Mouse (Mus musculus) liver, adult 2 months (tissue): Measurements from ENCODE around the gene Apba3. TPM values are rescaled to one million over a fixed set of nuclear protein-coding genes. Genes with fewer than 3 reads are reported as not detected.

Source experiments
- DNase-seq: peaks from one replicate; pipeline ENCODE4 v3.0.0-alpha.2; 2011; ENCODE audit warnings: low read depth, low spot score; ENCODE audit errors: extremely low read depth
- H3K27ac ChIP-seq: fragments of 200-500 bp; replicated peaks from 2 replicates; pipeline ENCODE4 v1.5.1; 2012; ENCODE audit warnings: low read depth, mild to moderate bottlenecking, control low read depth, inconsistent platforms, low read length; ENCODE audit not compliant: insufficient read depth
- H3K27me3 ChIP-seq: fragments of 200-500 bp; 2 replicates; pipeline ENCODE4 v1.6.1; 2012; ENCODE audit warnings: mild to moderate bottlenecking, moderate library complexity, low read length, inconsistent platforms; ENCODE audit not compliant: control insufficient read depth, insufficient read depth
- H3K36me3 ChIP-seq: fragments of 200-500 bp; 2 replicates; pipeline ENCODE4 v1.6.1; 2012; ENCODE audit warnings: low read length, inconsistent platforms; ENCODE audit not compliant: control insufficient read depth, insufficient read depth
- H3K4me1 ChIP-seq: fragments of 200-500 bp; 2 replicates; pipeline ENCODE4 v1.6.1; 2011; ENCODE audit warnings: low read length; ENCODE audit not compliant: control insufficient read depth, insufficient read depth
- H3K4me3 ChIP-seq: fragments of 200-500 bp; 2 replicates; pipeline ENCODE4 v1.5.1; 2011; ENCODE audit warnings: low read depth, mild to moderate bottlenecking, control low read depth, low read length, moderate library complexity; ENCODE audit not compliant: insufficient read depth
- H3K79me2 ChIP-seq: fragments of 200-500 bp; 2 replicates; pipeline ENCODE4 v1.6.1; 2012; ENCODE audit warnings: inconsistent platforms, mild to moderate bottlenecking, low read length, moderate library complexity; ENCODE audit not compliant: control insufficient read depth, insufficient read depth
- H3K9ac ChIP-seq: fragments of 200-500 bp; 2 replicates; pipeline ENCODE4 v1.6.1; 2012; ENCODE audit warnings: low read depth, mild to moderate bottlenecking, control low read depth, inconsistent platforms, low read length
- CTCF ChIP-seq: fragments of 200-500 bp; IDR thresholded peaks from 2 replicates; pipeline ENCODE4 v1.5.1; 2011; ENCODE audit warnings: low read depth, low read length, control low read depth
- POLR2A ChIP-seq: fragments of 200-500 bp; IDR thresholded peaks from 2 replicates; pipeline ENCODE4 v1.6.1; 2011; ENCODE audit warnings: low read length, control low read depth; ENCODE audit not compliant: insufficient read depth; ENCODE audit errors: extremely low read depth
- WGBS: fragments of 180-500 bp; shearing (Covaris S2); methylation state at CpG from one replicate; pipeline ENCODE4 v1.1.7; 2018; 5-methylcytosine and 5-hydroxymethylcytosine counted together
- polyA plus RNA-seq: library from polyadenylated mRNA; depleted of rRNA; stranded (reverse); fragments of >200 nt; gene quantifications from 2 replicates; pipeline ENCODE4 v1.2.3, GENCODE M21; 2012; rRNA removed
- total RNA-seq: library from RNA; depleted of rRNA; stranded (reverse); fragments of >200 nt; gene quantifications from 2 replicates; pipeline ENCODE4 v1.2.3, GENCODE M21; 2014; rRNA removed

The Apba3 gene
- total and polyA plus RNA-seq, 2 experiments = 30.5 to 143 TPM

DNA sequence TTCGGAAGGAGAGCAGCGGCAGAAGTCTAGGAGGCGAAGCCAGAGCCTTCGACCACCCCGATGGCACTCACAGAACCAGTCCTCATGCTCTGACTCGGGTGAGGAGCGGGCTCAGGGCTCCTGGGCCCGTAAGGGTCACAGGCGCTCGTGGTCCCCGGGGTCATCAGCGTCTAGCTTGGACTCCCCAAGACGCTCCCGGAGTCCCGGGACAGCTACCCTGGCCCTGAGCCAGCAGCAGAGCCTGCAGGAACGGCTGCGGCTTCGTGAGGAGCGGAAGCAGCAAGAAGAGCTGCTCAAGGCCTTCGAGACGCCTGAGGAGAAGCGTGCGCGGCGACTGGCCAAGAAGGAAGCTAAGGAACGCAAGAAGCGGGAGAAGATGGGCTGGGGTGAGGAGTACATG is 55.7 kb downstream of the Apba3 start:
- Histone ChIP-seq H3K27ac (no peak overlapping the region), H3K4me3 (no peak overlapping the region), H3K9ac (no peak overlapping the region), H3K36me3 (peaks cover 7% of the 10 kb centered on the region), H3K79me2 (peaks cover 9% of the 10 kb centered on the region; the same call in 1 of the 2 replicates), H3K4me1 (peaks cover 18% of the 10 kb centered on the region), H3K27me3 (no peaks in the 10 kb centered on the region)
- TF ChIP-seq POLR2A (no peak), CTCF (no peak)
- 94% methylated on average over 27 of the region's 27 CpGs for WGBS
- DNase-seq = no peak

Other genes with a start within 250 kb of the Apba3 start
Only the 30 nearest of the 33 such genes appear.
- 43.9 and 53.8 TPM in 2 replicates for gene Sgta, start 206.8 kb upstream of the Apba3 start, total RNA-seq
- 136 and 146 TPM in 2 replicates for gene Sgta, start 206.8 kb upstream of the Apba3 start, polyA plus RNA-seq
- 7.4 and 9.3 TPM in 2 replicates for gene Thop1, start 196.9 kb upstream of the Apba3 start, total RNA-seq
- gene Thop1, start 196.9 kb upstream of the Apba3 start, polyA plus RNA-seq = 12.0 and 13.1 TPM in 2 replicates
- 190 and 205 TPM in 2 replicates for gene Creb3l3, start 168.1 kb upstream of the Apba3 start, total RNA-seq
- gene Creb3l3, start 168.1 kb upstream of the Apba3 start, polyA plus RNA-seq = 287 and 308 TPM in 2 replicates
- 46.6 and 61.1 TPM in 2 replicates for gene Map2k2, start 161.0 kb upstream of the Apba3 start, total RNA-seq
- 192 and 231 TPM in 2 replicates for gene Map2k2, start 161.0 kb upstream of the Apba3 start, polyA plus RNA-seq
- gene Zbtb7a, start 131.7 kb upstream of the Apba3 start, total RNA-seq = 10.0 and 14.2 TPM in 2 replicates
- 28.6 and 34.0 TPM in 2 replicates for gene Zbtb7a, start 131.7 kb upstream of the Apba3 start, polyA plus RNA-seq
- gene Pias4, start 99.0 kb upstream of the Apba3 start, total RNA-seq = 8.9 and 10.1 TPM in 2 replicates
- gene Pias4, start 99.0 kb upstream of the Apba3 start, polyA plus RNA-seq = 17.8 and 22.7 TPM in 2 replicates
- gene Eef2, start 90.3 kb upstream of the Apba3 start, total RNA-seq = 812 and 946 TPM in 2 replicates
- gene Eef2, start 90.3 kb upstream of the Apba3 start, polyA plus RNA-seq = 1,151 and 1,204 TPM in 2 replicates
- gene Dapk3, start 84.0 kb upstream of the Apba3 start, total RNA-seq = 14.1 and 16.0 TPM in 2 replicates
- 42.5 and 44.2 TPM in 2 replicates for gene Dapk3, start 84.0 kb upstream of the Apba3 start, polyA plus RNA-seq
- not detected in 2 replicates for gene 4930442H23Rik, start 83.1 kb upstream of the Apba3 start, total RNA-seq
- not detected in 2 replicates for gene 4930442H23Rik, start 83.1 kb upstream of the Apba3 start, polyA plus RNA-seq
- 0.09 TPM in 1 of 2 replicates, not detected in the other for gene Nmrk2, start 64.9 kb upstream of the Apba3 start, total RNA-seq
- not detected in 2 replicates for gene Nmrk2, start 64.9 kb upstream of the Apba3 start, polyA plus RNA-seq
- gene Atcay, start 36.1 kb upstream of the Apba3 start, total RNA-seq = 0.07 TPM in 1 of 2 replicates, not detected in the other
- gene Atcay, start 36.1 kb upstream of the Apba3 start, polyA plus RNA-seq = not detected in 2 replicates
- gene Zfr2, start 33.8 kb upstream of the Apba3 start, total RNA-seq = 0.27 and 0.74 TPM in 2 replicates
- gene Zfr2, start 33.8 kb upstream of the Apba3 start, polyA plus RNA-seq = 0.15 and 1.6 TPM in 2 replicates
- gene Matk, start 14.0 kb upstream of the Apba3 start, total RNA-seq = 0.60 and 0.65 TPM in 2 replicates
- gene Matk, start 14.0 kb upstream of the Apba3 start, polyA plus RNA-seq = 0.27 and 0.43 TPM in 2 replicates
- 52.1 and 65.9 TPM in 2 replicates for gene Mrpl54, start within 50 bp of the Apba3 start, total RNA-seq
- gene Mrpl54, start within 50 bp of the Apba3 start, polyA plus RNA-seq = 66.6 and 85.9 TPM in 2 replicates
- 7.6 and 7.7 TPM in 2 replicates for gene Tjp3, start 24.6 kb downstream of the Apba3 start, total RNA-seq
- 24.2 and 32.0 TPM in 2 replicates for gene Tjp3, start 24.6 kb downstream of the Apba3 start, polyA plus RNA-seq
- gene Pip5k1c, start 26.0 kb downstream of the Apba3 start, total RNA-seq = 7.4 and 10.0 TPM in 2 replicates
- 25.8 and 30.1 TPM in 2 replicates for gene Pip5k1c, start 26.0 kb downstream of the Apba3 start, polyA plus RNA-seq
- 5.0 and 5.7 TPM in 2 replicates for gene Cactin, start 54.1 kb downstream of the Apba3 start, total RNA-seq
- 12.8 and 14.1 TPM in 2 replicates for gene Cactin, start 54.1 kb downstream of the Apba3 start, polyA plus RNA-seq
- gene Tbxa2r, start 61.8 kb downstream of the Apba3 start, total RNA-seq = 0.37 and 0.81 TPM in 2 replicates
- 3.8 and 4.0 TPM in 2 replicates for gene Tbxa2r, start 61.8 kb downstream of the Apba3 start, polyA plus RNA-seq
- gene Gipc3, start 76.3 kb downstream of the Apba3 start, total RNA-seq = under 0.01 and 0.27 TPM in 2 replicates
- gene Gipc3, start 76.3 kb downstream of the Apba3 start, polyA plus RNA-seq = 0.51 and 0.57 TPM in 2 replicates
- gene Hmg20b, start 83.5 kb downstream of the Apba3 start, total RNA-seq = 9.9 and 10.8 TPM in 2 replicates
- 48.1 and 54.0 TPM in 2 replicates for gene Hmg20b, start 83.5 kb downstream of the Apba3 start, polyA plus RNA-seq
- 5.3 and 7.4 TPM in 2 replicates for gene Mfsd12, start 90.5 kb downstream of the Apba3 start, total RNA-seq
- gene Mfsd12, start 90.5 kb downstream of the Apba3 start, polyA plus RNA-seq = 12.8 and 13.4 TPM in 2 replicates
- gene 4930404N11Rik, start 98.9 kb downstream of the Apba3 start, total RNA-seq = 0.47 TPM in 1 of 2 replicates, not detected in the other
- gene 4930404N11Rik, start 98.9 kb downstream of the Apba3 start, polyA plus RNA-seq = 0.12 and 0.37 TPM in 2 replicates
- gene Fzr1, start 111.6 kb downstream of the Apba3 start, total RNA-seq = 6.2 and 8.1 TPM in 2 replicates
- 20.9 and 29.9 TPM in 2 replicates for gene Fzr1, start 111.6 kb downstream of the Apba3 start, polyA plus RNA-seq
- gene Dohh, start 117.5 kb downstream of the Apba3 start, total RNA-seq = 39.7 and 53.8 TPM in 2 replicates
- gene Dohh, start 117.5 kb downstream of the Apba3 start, polyA plus RNA-seq = 42.6 and 49.7 TPM in 2 replicates
- 2.4 TPM in 1 of 2 replicates, not detected in the other for gene Gm48551, start 117.5 kb downstream of the Apba3 start, total RNA-seq
- 0.32 and 0.44 TPM in 2 replicates for gene Gm48551, start 117.5 kb downstream of the Apba3 start, polyA plus RNA-seq
- 0.40 TPM in 1 of 2 replicates, not detected in the other for gene Gm48552, start 122.0 kb downstream of the Apba3 start, total RNA-seq
- gene Gm48552, start 122.0 kb downstream of the Apba3 start, polyA plus RNA-seq = 0.26 and 1.4 TPM in 2 replicates
- 1.3 and 1.5 TPM in 2 replicates for gene Smim24, start 126.1 kb downstream of the Apba3 start, total RNA-seq
- 2.3 and 4.1 TPM in 2 replicates for gene Smim24, start 126.1 kb downstream of the Apba3 start, polyA plus RNA-seq
- gene Nfic, start 188.7 kb downstream of the Apba3 start, total RNA-seq = 7.4 and 16.4 TPM in 2 replicates
- gene Nfic, start 188.7 kb downstream of the Apba3 start, polyA plus RNA-seq = 32.8 and 56.4 TPM in 2 replicates
- not detected in 2 replicates for gene Celf5, start 215.7 kb downstream of the Apba3 start, total RNA-seq
- gene Celf5, start 215.7 kb downstream of the Apba3 start, polyA plus RNA-seq = not detected in 2 replicates
- gene Ncln, start 229.4 kb downstream of the Apba3 start, total RNA-seq = 31.6 and 48.6 TPM in 2 replicates
- gene Ncln, start 229.4 kb downstream of the Apba3 start, polyA plus RNA-seq = 138 and 159 TPM in 2 replicates